Mouse (Mus musculus) midbrain, embryonic 16.5 days (tissue): ENCODE measurements around the gene Olfr1261. TPM values are rescaled to one million over a fixed set of nuclear protein-coding genes. Genes with fewer than 3 reads are reported as not detected.

Experiments
- ATAC-seq: fragments of 200-750 bp; cut with Nextera tagmentation; 2 replicates; pipeline ENCODE4 v1.8.0; 2017; ENCODE audit warnings: moderate TSS enrichment
- H3K27ac ChIP-seq: fragments of 300-500 bp; sonication (generic); 2 replicates; pipeline ENCODE4 v1.5.1; 2014; ENCODE audit warnings: mild to moderate bottlenecking, low read length, mixed read lengths
- H3K27me3 ChIP-seq: fragments of 300-500 bp; sonication (generic); 2 replicates; pipeline ENCODE4 v1.6.1; 2014; ENCODE audit warnings: low read depth, low read length, mixed read lengths; ENCODE audit not compliant: control insufficient read depth, insufficient read depth
- H3K36me3 ChIP-seq: fragments of 300-500 bp; sonication (generic); 2 replicates; pipeline ENCODE4 v1.6.1; 2014; ENCODE audit warnings: mild to moderate bottlenecking, low read length, moderate library complexity, mixed read lengths; ENCODE audit not compliant: control insufficient read depth, insufficient read depth
- H3K4me1 ChIP-seq: fragments of 300-500 bp; sonication (generic); 2 replicates; pipeline ENCODE4 v1.6.1; 2014; ENCODE audit warnings: mild to moderate bottlenecking, low read length, mixed read lengths; ENCODE audit not compliant: control insufficient read depth, insufficient read depth
- H3K4me2 ChIP-seq: fragments of 300-500 bp; sonication (generic); 2 replicates; pipeline ENCODE4 v1.6.1; 2014; ENCODE audit warnings: mild to moderate bottlenecking, low read length, mixed read lengths
- H3K4me3 ChIP-seq: fragments of 300-500 bp; sonication (generic); 2 replicates; pipeline ENCODE4 v1.5.1; 2014; ENCODE audit warnings: low read depth, mild to moderate bottlenecking, low read length, moderate library complexity, mixed read lengths
- H3K9ac ChIP-seq: fragments of 300-500 bp; sonication (generic); 2 replicates; pipeline ENCODE4 v1.6.1; 2014; ENCODE audit warnings: low read depth, low read length, mixed read lengths
- H3K9me3 ChIP-seq: fragments of 300-500 bp; sonication (generic); replicated peaks from 2 replicates; pipeline ENCODE4 v1.6.1; 2014; ENCODE audit warnings: mild to moderate bottlenecking, low read length, mixed read lengths; ENCODE audit not compliant: control insufficient read depth, poor library complexity, severe bottlenecking
- WGBS: fragments of 180-500 bp; shearing (Covaris S2); extraction: QIAGEN DNeasy Blood & Tissue Kit; methylation state at CpG from one replicate; pipeline ENCODE4 v1.1.7; 2014; 5-methylcytosine and 5-hydroxymethylcytosine counted together
- polyA plus RNA-seq: library from polyadenylated mRNA; unstranded; fragments of >200 nt; fragmentation: Nextera tagmentation; extraction: Ambion mirVana; gene quantifications from 2 replicates; pipeline ENCODE4 v1.2.1, GENCODE M21; 2015

Gene Olfr1261
- not detected in 2 replicates for polyA plus RNA-seq

GRCm38 (mm10) chr2:89990921-89991320 lies at the start of gene Olfr1261:
TSS of gene Olfr1261 (plus strand) at chr2:89991221.
- no peaks in the 10 kb centered on the region for H3K4me1 ChIP-seq
- no peaks in the 10 kb centered on the region for H3K27me3 ChIP-seq
- H3K36me3 ChIP-seq: no peaks in the 10 kb centered on the region
- no peak within 1 kb of the TSS for H3K4me2 ChIP-seq
- H3K9me3 ChIP-seq: no peaks in the 10 kb centered on the region
- no peak within 1 kb of the TSS for H3K9ac ChIP-seq
- no peak for ATAC-seq
- no peak within 1 kb of the TSS for H3K27ac ChIP-seq
- H3K4me3 ChIP-seq: no peak within 1 kb of the TSS

- no peak for ATAC-seq
- no peaks in the 10 kb centered on the region for H3K9me3 ChIP-seq
- H3K9ac ChIP-seq: no peak within 1 kb of the TSS
- no peaks in the 10 kb centered on the region for H3K36me3 ChIP-seq
- H3K4me1 ChIP-seq: no peaks in the 10 kb centered on the region
- H3K4me3 ChIP-seq: no peak within 1 kb of the TSS
- H3K27ac ChIP-seq: no peak within 1 kb of the TSS
- H3K4me2 ChIP-seq: no peak within 1 kb of the TSS
- H3K27me3 ChIP-seq: no peaks in the 10 kb centered on the region
- 90% methylated on average over 5 of the region's 5 CpGs for WGBS
Measured at GRCm38 (mm10) chr2:89948564-89948963, 42.5 kb upstream of the Olfr1261 start, which contains the start of gene Olfr1259. TSS of gene Olfr1259 (minus strand) at chr2:89948664.

- no peak for ATAC-seq
- H3K4me2 ChIP-seq: no peak within 1 kb of the TSS
- H3K9ac ChIP-seq: no peak within 1 kb of the TSS
- H3K4me3 ChIP-seq: no peak within 1 kb of the TSS
- H3K9me3 ChIP-seq: no peaks in the 10 kb centered on the region
- WGBS: 57% methylated on average over 2 of the region's 2 CpGs
- no peaks in the 10 kb centered on the region for H3K27me3 ChIP-seq
- no peaks in the 10 kb centered on the region for H3K4me1 ChIP-seq
- H3K27ac ChIP-seq: no peak within 1 kb of the TSS
- H3K36me3 ChIP-seq: no peaks in the 10 kb centered on the region
Measured at GRCm38 (mm10) chr2:89974184-89974583, 16.8 kb upstream of the Olfr1261 start, which contains the start of gene Olfr1260. TSS of gene Olfr1260 (plus strand) at chr2:89974340.

GRCm38 (mm10) chr2:89977709-89978108 lies 13.3 kb upstream of the Olfr1261 start:
- H3K27ac ChIP-seq: no peak overlapping the region
- WGBS: 86% methylated on average over 2 of the region's 2 CpGs
- no peaks in the 10 kb centered on the region for H3K9me3 ChIP-seq
- no peak overlapping the region for H3K4me2 ChIP-seq
- no peak overlapping the region for H3K4me3 ChIP-seq
- H3K4me1 ChIP-seq: no peaks in the 10 kb centered on the region
- ATAC-seq: no peak
- H3K27me3 ChIP-seq: no peaks in the 10 kb centered on the region
- H3K36me3 ChIP-seq: no peaks in the 10 kb centered on the region
- no peak overlapping the region for H3K9ac ChIP-seq

GRCm38 (mm10) chr2:89999845-90000244 lies 8.8 kb downstream of the Olfr1261 start, which contains the start of gene Olfr1262:
TSS of gene Olfr1262 (plus strand) at chr2:90000145.
- no peak within 1 kb of the TSS for H3K9ac ChIP-seq
- H3K27me3 ChIP-seq: no peaks in the 10 kb centered on the region
- no peaks in the 10 kb centered on the region for H3K9me3 ChIP-seq
- no peak for ATAC-seq
- no peaks in the 10 kb centered on the region for H3K36me3 ChIP-seq
- H3K4me1 ChIP-seq: no peaks in the 10 kb centered on the region
- H3K27ac ChIP-seq: no peak within 1 kb of the TSS
- no peak within 1 kb of the TSS for H3K4me2 ChIP-seq
- H3K4me3 ChIP-seq: no peak within 1 kb of the TSS

- 81% methylated on average over 2 of the region's 2 CpGs for WGBS
- ATAC-seq: no peak
Measured at GRCm38 (mm10) chr2:90011831-90012230, 20.8 kb downstream of the Olfr1261 start, which contains the start of gene Olfr1263. TSS of gene Olfr1263 (plus strand) at chr2:90012131.

GRCm38 (mm10) chr2:90025477-90025876 lies 34.5 kb downstream of the Olfr1261 start, which contains the start of gene Olfr1264:
TSS of gene Olfr1264 (minus strand) at chr2:90025577.
- 65% methylated on average over 2 of the region's 2 CpGs for WGBS
- Histone ChIP-seq H3K4me3 (no peak within 1 kb of the TSS), H3K27me3 (no peaks in the 10 kb centered on the region), H3K9me3 (no peaks in the 10 kb centered on the region), H3K4me2 (no peak within 1 kb of the TSS), H3K9ac (no peak within 1 kb of the TSS), H3K4me1 (no peaks in the 10 kb centered on the region), H3K36me3 (no peaks in the 10 kb centered on the region), H3K27ac (no peak within 1 kb of the TSS)
- no peak for ATAC-seq

More at GRCm38 (mm10) chr2:90011831-90012230, 20.8 kb downstream of the Olfr1261 start, which contains the start of gene Olfr1263:
- Histone ChIP-seq H3K4me1 (no peaks in the 10 kb centered on the region), H3K9me3 (no peaks in the 10 kb centered on the region), H3K27ac (no peak within 1 kb of the TSS), H3K4me3 (no peak within 1 kb of the TSS), H3K36me3 (no peaks in the 10 kb centered on the region), H3K27me3 (no peaks in the 10 kb centered on the region), H3K4me2 (no peak within 1 kb of the TSS), H3K9ac (no peak within 1 kb of the TSS)

- H3K4me3 ChIP-seq: no peak within 1 kb of the TSS
- H3K9me3 ChIP-seq: no peaks in the 10 kb centered on the region
- no peak within 1 kb of the TSS for H3K9ac ChIP-seq
- no peaks in the 10 kb centered on the region for H3K4me1 ChIP-seq
- H3K27ac ChIP-seq: no peak within 1 kb of the TSS
- H3K4me2 ChIP-seq: no peak within 1 kb of the TSS
- no peaks in the 10 kb centered on the region for H3K36me3 ChIP-seq
- no peaks in the 10 kb centered on the region for H3K27me3 ChIP-seq
- no peak for ATAC-seq
Measured at GRCm38 (mm10) chr2:90035037-90035436, 44.0 kb downstream of the Olfr1261 start, which contains the start of gene Olfr1265. TSS of gene Olfr1265 (plus strand) at chr2:90035337.
